Mouse (Mus musculus): ENCODE data around the gene Rnase12.

GRCm38 (mm10) chr14:51093496-51093895 lies 36.0 kb upstream of the Rnase12 start:
- TF ChIP-seq CTCF (IDR thresholded peaks at IDR 0.05; ENCODE audit: control insufficient read depth, insufficient read depth, low read length) (no peak), POLR2A (IDR thresholded peaks at IDR 0.05; ENCODE audit: borderline replicate concordance, control insufficient read depth, low read depth, low read length) (no peak)
